Mouse (Mus musculus) urinary bladder, postnatal 36 days (tissue): ENCODE data around the gene Tjp2.
A peak's percentile ranks its signal among the peaks of the same experiment; 100 is the strongest.

ENCODE experiments used
- DNase-seq, 2 experiments: peaks; one replicate each; pipeline ENCODE4 v3.0.0; 2022; ENCODE audit warnings: low spot score in 2 of 2, mixed read lengths in 1 of 2

Gene Tjp2

GRCm38 (mm10) chr19:24123534-24124290 is 101.1 kb downstream of the Tjp2 start:
- DNase-seq, result no peak

DNA sequence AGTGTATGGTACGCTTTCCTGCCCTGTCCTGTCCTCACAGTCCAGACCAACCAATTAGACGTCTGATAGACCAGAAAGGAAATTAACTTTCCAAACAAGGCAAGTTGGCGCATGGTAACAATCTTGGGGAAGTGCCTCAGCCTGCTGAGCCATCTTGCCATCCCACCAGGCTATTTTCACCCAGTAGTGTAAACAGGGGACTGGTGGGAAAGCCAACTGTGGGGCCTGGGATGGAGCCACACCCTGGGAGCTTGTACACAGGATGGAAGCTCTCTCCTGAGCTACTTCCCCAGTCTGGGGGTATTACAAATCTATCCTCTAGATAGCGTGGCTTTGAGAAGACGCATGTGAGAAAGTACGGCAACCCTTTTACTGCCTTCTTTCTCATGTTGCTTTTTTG is 101.7 kb downstream of the Tjp2 start:
- no peak for DNase-seq

DNA sequence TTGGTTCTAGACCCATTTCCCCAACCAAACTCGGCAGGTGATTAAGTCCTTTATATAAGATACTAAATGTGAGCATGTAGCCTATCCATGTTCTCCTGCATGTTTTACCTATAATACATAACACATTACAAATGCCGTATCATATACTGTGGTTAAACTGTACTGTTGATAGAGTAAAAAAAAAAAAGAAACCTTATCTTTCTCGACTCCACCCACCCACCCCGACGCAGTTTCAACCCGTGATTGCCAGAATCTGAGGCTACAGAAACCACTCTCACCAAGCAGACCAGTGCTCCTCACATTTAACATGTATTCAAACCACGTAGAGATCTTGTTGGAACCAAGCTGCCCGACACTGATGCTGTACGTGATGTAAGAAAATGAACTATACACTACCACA is 102.2 kb downstream of the Tjp2 start:
- DNase-seq, result no peak

GRCm38 (mm10) chr19:24120811-24121210 is 104.0 kb downstream of the Tjp2 start:
- no peak for DNase-seq

GRCm38 (mm10) chr19:24118775-24119174 is 106.1 kb downstream of the Tjp2 start:
- DNase-seq, result no peak

- DNase-seq, result no peak
Observed at GRCm38 (mm10) chr19:24111581-24111980, 113.2 kb downstream of the Tjp2 start.

DNA sequence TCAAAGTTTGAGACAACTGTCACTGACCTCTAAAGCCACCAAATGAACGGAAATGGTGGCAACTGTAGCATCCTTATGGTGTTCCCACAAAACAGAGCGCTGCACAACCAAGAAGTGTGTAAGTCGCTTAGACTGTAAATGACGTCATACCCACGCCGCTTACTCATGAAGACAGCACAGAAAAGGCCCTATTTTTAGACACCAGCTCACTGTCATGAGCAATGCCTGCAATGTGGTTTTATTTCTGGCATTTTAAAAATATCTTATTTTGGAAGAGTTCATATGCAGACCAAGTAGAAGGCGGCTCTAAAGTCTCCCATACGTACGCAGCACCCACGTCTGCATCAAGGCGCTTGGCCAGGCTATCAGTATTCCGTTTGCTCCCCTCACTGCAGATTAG is 117.1 kb downstream of the Tjp2 start:
- DNase-seq, result no peak

GRCm38 (mm10) chr19:24103802-24104201 is 121.0 kb downstream of the Tjp2 start:
- no peak for DNase-seq

GRCm38 (mm10) chr19:24102562-24103126 is 122.2 kb downstream of the Tjp2 start:
- DNase-seq, result no peak

- DNase-seq, result no peak
Observed at GRCm38 (mm10) chr19:24101183-24101582, 123.6 kb downstream of the Tjp2 start.

DNA sequence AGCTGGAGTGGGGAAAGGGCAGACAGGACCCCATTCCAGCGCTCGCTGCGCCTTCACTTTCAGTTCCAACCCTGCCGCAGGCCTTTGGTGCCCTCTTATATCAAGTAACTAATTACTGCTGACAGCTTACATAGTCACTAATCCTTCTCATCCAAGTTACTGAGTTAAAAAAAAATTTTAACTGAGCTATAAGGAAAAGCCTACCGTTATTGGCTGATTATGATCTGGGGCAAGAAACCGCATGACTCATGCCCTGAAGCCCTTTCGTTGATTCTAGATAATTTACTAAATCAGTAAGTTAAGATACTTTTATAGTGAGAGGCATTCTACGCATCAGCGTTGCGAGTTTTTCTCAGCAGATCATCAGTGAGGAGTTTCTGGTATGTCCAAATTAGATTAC is 126.1 kb downstream of the Tjp2 start:
- DNase-seq, result peak in 1 of 2 experiments; percentile 15

DNA sequence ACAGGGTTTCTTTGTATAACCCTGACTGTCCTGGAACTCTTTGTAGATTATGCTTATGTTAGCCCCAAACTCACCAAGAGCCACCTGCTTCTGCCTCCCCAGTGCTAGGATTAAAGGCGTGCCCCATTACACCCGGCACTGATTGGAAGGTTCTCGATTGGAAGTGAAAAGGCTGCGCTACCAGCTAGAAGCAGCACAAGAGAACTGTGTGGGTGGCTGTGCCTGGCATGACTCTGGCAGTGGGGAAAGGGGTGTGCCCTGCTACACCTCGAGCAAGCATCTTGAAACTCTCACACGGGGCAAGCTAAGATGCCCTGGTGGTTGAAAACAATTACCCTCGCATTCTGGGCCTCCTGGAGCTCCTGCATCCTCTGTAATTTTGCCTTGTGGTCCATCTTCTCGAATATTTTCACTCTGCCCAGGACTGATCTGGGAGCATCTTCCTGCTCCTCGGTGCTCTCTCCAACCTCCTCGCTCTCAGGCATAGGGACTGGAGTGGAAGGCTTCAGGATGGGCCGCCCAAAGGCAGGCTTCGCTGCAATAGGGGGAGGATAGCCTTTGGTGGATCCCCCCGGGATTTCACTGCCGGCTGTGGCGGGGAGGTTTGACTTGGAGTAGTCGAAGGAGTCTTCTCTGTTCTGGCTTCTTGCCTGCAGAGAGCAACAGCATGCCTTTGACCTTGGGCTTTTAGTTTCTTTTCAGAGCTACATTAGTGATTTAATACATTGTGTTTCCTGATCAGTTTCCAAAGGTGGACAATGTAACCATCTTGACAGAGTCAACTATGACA is 127.0 kb downstream of the Tjp2 start:
- no peak for DNase-seq

DNA sequence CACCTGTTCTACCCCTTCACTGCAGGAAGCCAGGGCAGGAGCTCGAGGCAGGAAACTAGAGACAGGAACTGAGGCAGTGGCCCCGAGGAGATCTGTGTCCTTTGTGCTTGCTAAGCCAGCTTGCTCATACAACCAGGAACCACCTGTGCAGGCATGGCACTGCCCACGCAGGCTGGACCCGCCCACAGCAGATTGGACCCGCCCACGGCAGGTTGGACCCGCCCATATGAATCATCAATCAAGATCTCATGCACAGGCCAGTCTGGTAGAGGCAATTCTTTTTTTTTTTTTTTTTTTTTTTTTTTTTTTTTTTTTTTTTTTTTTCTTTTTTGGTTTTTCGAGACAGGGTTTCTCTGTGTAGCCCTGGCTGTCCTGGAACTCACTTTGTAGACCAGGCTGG is 132.8 kb downstream of the Tjp2 start:
- peak in 1 of 2 experiments; percentile 29 for DNase-seq

DNA sequence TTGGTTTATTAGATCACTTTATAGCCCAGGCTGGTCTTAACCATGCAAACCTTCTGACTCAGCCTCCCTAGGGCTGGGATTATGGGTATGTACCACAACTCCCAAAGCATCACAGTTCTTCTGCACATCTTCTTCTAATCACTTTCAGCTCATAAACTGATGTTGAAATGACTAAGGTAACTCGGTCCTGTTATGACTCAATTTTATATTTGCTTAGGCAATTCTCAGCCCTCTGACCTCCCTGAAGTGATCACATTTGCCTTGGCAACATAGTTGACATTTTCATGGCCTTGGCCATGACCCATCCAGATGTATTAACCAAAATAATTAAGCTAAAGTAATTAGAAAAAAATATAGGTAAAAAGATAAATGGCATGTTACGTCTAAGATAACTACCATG is 134.5 kb downstream of the Tjp2 start:
- no peak for DNase-seq

DNA sequence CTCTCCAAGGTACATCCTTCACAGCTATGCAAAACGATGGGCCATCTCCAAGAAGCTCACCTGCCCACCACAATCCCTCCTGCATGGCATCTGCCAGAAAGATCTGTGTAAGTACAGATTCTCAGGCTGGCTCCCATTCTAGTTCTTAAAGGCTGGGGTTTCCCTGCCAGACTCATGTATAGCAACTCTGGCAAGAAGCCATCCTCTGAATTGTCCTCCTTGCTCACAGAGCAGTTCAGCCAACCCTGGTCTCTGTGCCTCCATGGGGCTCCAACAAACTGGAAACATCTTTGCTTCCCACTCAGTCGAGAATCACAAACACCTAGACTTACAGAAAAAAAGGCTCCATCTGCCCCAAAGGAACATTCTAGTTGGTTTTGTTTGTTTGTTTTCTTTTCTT is 139.5 kb downstream of the Tjp2 start:
- DNase-seq, result no peak

GRCm38 (mm10) chr19:24080417-24081080 is 144.3 kb downstream of the Tjp2 start:
- DNase-seq, result no peak

DNA sequence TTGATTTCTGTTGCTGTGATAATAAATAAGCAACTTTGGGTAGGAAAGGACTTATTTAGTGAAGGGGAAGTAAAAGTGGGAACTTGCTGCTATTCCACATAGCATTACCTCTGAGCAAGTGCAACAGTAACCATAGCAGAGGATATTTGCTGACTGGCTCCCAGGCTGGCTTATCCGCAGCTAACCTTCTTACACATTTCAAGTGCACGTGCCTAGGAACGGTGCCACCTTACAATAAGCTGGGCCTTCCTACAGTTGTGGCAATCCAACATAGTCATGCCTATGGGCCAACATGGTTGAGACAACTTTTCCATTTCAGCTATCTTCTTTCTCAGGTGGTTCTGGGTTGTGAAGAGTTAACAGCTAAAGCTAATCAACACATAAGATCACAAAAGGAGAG is 147.2 kb downstream of the Tjp2 start:
- DNase-seq, result no peak

DNA sequence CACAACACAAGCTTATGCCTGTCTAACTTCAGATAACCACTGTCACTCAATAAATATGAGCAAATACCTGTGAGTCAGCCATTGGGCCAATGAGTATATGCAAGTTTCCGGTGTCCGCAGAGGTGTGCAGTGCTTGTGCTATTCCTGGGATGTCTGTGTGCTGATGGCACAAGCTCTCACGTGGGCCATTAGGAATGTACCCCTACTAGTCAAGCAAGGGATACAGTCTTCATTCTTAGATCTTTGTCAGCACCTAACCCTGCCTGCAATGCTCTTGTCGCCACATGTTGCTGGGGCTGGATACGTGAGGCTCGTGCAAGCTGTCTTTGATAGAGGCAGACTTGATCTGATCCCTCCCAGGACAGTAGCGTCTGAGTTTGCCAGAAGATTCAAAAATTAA is 148.3 kb downstream of the Tjp2 start:
- peak; percentile 38 to 46 for DNase-seq

- peak in 1 of 2 experiments; percentile 28 for DNase-seq
Observed at GRCm38 (mm10) chr19:24075927-24076326, 148.9 kb downstream of the Tjp2 start.

- no peak for DNase-seq
Observed at GRCm38 (mm10) chr19:24073155-24073554, 151.7 kb downstream of the Tjp2 start.

DNA sequence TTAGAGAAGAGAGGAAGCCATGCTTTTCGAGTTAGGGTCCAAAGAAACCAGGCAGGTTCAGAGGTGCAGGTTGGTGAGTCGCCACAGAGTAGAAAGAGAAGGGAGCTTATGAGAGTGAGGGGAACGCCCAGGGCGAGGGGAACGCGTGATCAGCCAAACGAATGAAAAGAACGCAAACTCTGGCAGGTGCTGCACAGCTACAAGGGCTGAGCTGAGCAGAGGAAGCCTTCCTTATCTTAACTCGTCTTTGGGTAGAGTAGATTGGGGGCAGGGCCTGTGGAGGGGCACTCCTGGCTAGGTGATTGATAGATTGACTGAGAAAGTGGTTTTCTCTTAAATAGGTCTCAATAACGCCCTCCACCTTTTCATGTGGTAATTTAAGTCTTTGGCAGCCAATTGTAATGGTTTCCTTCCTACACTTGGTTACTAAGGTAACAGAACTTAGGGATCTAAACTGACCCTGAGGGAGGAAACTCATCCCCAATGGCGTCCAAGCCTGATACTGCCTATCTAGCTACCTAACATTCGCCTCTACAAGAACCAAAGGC is 160.4 kb downstream of the Tjp2 start:
- DNase-seq, result no peak

- no peak for DNase-seq
Observed at GRCm38 (mm10) chr19:24063585-24063984, 161.2 kb downstream of the Tjp2 start.
